29 mouse cellular contexts compared by ENCODE assay signal in the genomic region with DNA sequence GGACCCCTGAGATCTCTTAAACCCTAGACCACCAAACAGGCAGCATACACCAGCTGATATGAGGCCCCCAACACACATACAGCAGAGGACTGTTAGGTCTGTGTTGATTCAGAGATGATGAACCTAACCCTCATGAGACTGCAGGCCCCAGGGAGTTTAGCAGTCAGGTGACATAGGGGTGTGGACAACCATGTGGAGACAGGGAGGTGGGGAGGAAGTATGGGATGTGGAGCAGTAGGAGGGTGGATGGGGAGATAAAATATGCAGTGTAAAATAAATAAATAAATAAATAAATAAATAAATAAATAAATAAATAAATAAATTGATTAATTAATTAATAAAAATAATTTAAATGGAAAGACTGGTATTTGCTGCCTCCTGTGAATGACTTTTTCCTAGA.
"Had no signal": no experiment of that assay in that cellular context is flagged by ENCODE, and none has a peak within 500 bp of the region (broad histone marks: within the 10 kb centered on the region; RNA-seq: fewer than 3 reads in every experiment).

No protein-coding gene starts in this region.

- H3K4me1 ChIP-seq: embryonic facial prominence, embryonic 10.5 days; embryonic facial prominence, embryonic 12.5 days; embryonic facial prominence, embryonic 13.5 days; embryonic facial prominence, embryonic 15.5 days; forebrain, embryonic 10.5 days; forebrain, embryonic 12.5 days; forebrain, embryonic 13.5 days; forebrain, embryonic 15.5 days had no signal

- H3K27ac ChIP-seq: embryonic facial prominence, embryonic 10.5 days; embryonic facial prominence, embryonic 12.5 days; embryonic facial prominence, embryonic 13.5 days; embryonic facial prominence, embryonic 15.5 days; forebrain, embryonic 10.5 days; forebrain, embryonic 12.5 days; forebrain, embryonic 13.5 days; forebrain, embryonic 15.5 days; gastrocnemius, adult 2 months; heart, adult 2 months had no signal

- H3K4me3 ChIP-seq: embryonic facial prominence, embryonic 10.5 days; embryonic facial prominence, embryonic 12.5 days; embryonic facial prominence, embryonic 13.5 days; embryonic facial prominence, embryonic 15.5 days; erythroblast, embryonic 14.5 days; forebrain, embryonic 10.5 days; forebrain, embryonic 12.5 days; forebrain, embryonic 13.5 days; forebrain, embryonic 15.5 days; gastrocnemius, adult 2 months; heart, adult 2 months had no signal

- H3K4me2 ChIP-seq: embryonic facial prominence, embryonic 12.5 days; embryonic facial prominence, embryonic 13.5 days; embryonic facial prominence, embryonic 15.5 days; forebrain, embryonic 12.5 days; forebrain, embryonic 13.5 days; forebrain, embryonic 15.5 days had no signal

- H3K36me3 ChIP-seq: embryonic facial prominence, embryonic 10.5 days; embryonic facial prominence, embryonic 12.5 days; embryonic facial prominence, embryonic 13.5 days; embryonic facial prominence, embryonic 15.5 days; forebrain, embryonic 10.5 days; forebrain, embryonic 12.5 days; forebrain, embryonic 15.5 days had no signal

- H3K9me3 ChIP-seq: embryonic facial prominence, embryonic 10.5 days; embryonic facial prominence, embryonic 12.5 days; embryonic facial prominence, embryonic 13.5 days; embryonic facial prominence, embryonic 15.5 days; forebrain, embryonic 10.5 days; forebrain, embryonic 12.5 days; forebrain, embryonic 13.5 days; forebrain, embryonic 15.5 days had no signal

- DNase-seq: cerebellum, adult 2 months; cerebellum, adult 8-10 months; cerebellum, adult 9-10 months; cerebellum, adult 9-11 months; cerebellum, postnatal 10 days; cerebellum, postnatal 14 days; cerebellum, postnatal 25 days; cerebellum, postnatal 36 days; embryo, embryonic 11 days; forebrain, postnatal 0 days; gastrocnemius, adult 2 months; gastrocnemius, postnatal 10 days; gastrocnemius, postnatal 14 days; gastrocnemius, postnatal 25 days; gastrocnemius, postnatal 36 days; heart, adult 11 months; heart, adult 18-20 months; heart, adult 2 months had no signal

- H3K27me3 ChIP-seq: embryonic facial prominence, embryonic 12.5 days; embryonic facial prominence, embryonic 13.5 days; embryonic facial prominence, embryonic 15.5 days; forebrain, embryonic 12.5 days; forebrain, embryonic 13.5 days; forebrain, embryonic 15.5 days had no signal

- ATAC-seq: forebrain, embryonic 13.5 days; forebrain, embryonic 14.5 days; forebrain, embryonic 15.5 days; forebrain, embryonic 16.5 days; forebrain, postnatal 0 days had no signal

- H3K9ac ChIP-seq: embryonic facial prominence, embryonic 12.5 days; embryonic facial prominence, embryonic 13.5 days; embryonic facial prominence, embryonic 15.5 days; forebrain, embryonic 12.5 days; forebrain, embryonic 13.5 days; forebrain, embryonic 15.5 days; forebrain, postnatal 0 days had no signal
